Mouse (Mus musculus) CH12.LX (cell line): ENCODE measurements around the gene Foxred1.

Experiments used
- KAT2A ChIP-seq: IDR thresholded peaks from 2 replicates; pipeline ENCODE4 v1.6.1; 2012; ENCODE audit warnings: low read length, improper control_type of control experiment, inconsistent platforms; ENCODE audit not compliant: insufficient replicate concordance
- POLR2A ChIP-seq: IDR thresholded peaks from 2 replicates; pipeline ENCODE4 v1.6.1; 2011; ENCODE audit warnings: low read depth, mild to moderate bottlenecking, improper control_type of control experiment, low read length
- POLR2AphosphoS2 ChIP-seq: IDR thresholded peaks from 2 replicates; pipeline ENCODE4 v1.6.1; 2011; ENCODE audit warnings: low read depth, low read length, improper control_type of control experiment

DNA sequence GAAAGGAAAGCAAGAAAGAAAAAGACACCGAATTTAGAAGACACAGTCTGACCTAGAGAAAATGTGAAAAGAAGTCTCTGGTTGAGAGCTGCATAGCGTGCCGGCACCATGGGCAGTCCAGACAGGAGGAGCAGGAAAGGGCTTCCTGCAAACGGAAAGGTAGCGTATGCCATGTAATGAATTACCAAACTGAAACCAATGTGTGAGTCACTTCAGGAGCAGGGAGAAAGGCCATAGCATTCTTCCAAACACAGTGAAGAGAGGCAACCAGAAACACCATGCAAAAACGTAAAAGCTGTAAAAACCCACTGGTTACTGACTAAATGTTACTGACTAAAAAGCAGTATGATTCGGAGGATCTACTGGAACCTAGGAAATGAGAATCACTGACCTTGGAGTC, 49.1 kb downstream of the Foxred1 start:
- no peak for TF ChIP-seq POLR2A
- TF ChIP-seq POLR2AphosphoS2: no peak
- TF ChIP-seq KAT2A: no peak
